Mouse (Mus musculus): ENCODE measurements around the gene Aoc1. TPM values are rescaled to one million over a fixed set of nuclear protein-coding genes. Genes with fewer than 3 reads are reported as not detected.

Aoc1 gene
- polyA plus RNA-seq, 1 experiment: not detected

DNA sequence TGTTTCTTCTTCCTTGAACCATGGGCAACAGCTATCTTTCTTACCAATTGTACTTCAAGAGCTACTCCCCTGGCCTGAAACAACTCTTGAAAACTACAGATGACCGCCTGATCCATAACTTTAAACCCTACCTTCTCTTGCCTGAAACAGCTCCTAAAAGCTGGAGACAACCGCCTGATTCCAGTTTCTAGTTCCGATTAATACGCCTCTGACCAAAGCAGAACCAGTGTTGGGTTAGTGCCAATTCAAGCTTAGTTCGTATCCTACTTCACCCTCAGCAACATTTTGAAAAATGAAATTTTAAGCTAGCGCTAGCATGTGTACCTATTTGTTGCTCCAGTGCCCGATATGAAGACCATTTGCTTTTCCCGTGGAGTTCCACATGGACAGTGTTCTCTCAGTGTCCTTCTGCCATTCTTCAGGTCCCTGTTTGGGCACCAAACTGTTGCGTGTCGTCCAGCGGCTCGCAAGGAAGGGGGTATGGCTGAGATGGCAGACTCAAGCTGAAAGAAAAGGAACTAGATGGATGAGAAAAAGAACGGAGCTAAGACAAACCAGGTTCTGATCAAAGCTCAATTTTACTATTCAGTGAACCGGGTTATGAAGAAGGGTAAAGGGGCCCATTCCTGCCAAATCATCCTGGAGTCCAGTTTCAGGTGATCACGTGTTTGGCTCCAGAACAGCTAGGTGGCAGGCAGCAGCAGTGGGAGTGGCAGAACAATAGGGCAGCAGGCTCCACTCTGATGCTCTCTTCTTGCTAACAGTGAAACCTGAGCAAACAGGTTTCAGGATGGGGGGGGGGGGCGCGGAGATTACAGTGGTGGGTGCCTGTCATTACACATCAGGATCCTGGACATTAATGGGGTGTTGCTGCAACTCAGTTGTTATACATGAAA, 30.1 kb downstream of the Aoc1 start:
- TF ChIP-seq CTCF (IDR thresholded peaks at IDR 0.05; ENCODE audit: borderline replicate concordance, insufficient read depth, low read length) (no peak), POLR2A (IDR thresholded peaks at IDR 0.05; ENCODE audit: low read depth, low read length) (no peak)
- no peak overlapping the region for H3K27ac ChIP-seq (ENCODE audit: insufficient read depth, low read length)
- no peaks in the 10 kb centered on the region for H3K4me1 ChIP-seq (ENCODE audit: control insufficient read depth, insufficient read depth, low read length)
- no peak overlapping the region for H3K4me3 ChIP-seq (ENCODE audit: insufficient read depth, low read length)

GRCm38 (mm10) chr6:48903437-48903836, 30.7 kb downstream of the Aoc1 start:
- H3K4me1 ChIP-seq (ENCODE audit: control insufficient read depth, insufficient read depth, low read length): no peaks in the 10 kb centered on the region
- H3K27ac ChIP-seq (ENCODE audit: insufficient read depth, low read length): no peak overlapping the region
- TF ChIP-seq POLR2A (IDR thresholded peaks at IDR 0.05; ENCODE audit: low read depth, low read length) (no peak), CTCF (IDR thresholded peaks at IDR 0.05; ENCODE audit: borderline replicate concordance, insufficient read depth, low read length) (no peak)

DNA sequence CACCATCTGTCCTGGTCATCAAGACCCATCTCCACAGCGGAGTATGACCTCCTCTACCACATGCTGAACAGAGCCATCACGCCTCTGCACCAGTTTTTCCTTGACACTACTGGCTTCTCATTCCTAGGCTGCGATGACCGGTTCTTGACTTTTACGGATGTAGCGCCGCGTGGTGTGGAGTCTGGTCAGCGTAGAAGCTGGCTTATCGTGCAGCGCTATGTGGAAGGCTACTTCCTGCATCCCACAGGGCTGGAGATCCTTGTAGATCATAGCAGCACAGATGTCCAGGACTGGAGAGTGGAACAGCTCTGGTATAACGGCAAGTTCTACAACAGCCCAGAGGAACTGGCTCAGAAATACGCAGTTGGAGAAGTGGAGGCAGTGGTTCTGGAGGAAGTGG, 32.9 kb downstream of the Aoc1 start:
- Histone ChIP-seq H3K27ac (ENCODE audit: insufficient read depth, low read length) (no peak overlapping the region), H3K4me1 (ENCODE audit: control insufficient read depth, insufficient read depth, low read length) (no peaks in the 10 kb centered on the region), H3K4me3 (ENCODE audit: insufficient read depth, low read length) (no peak overlapping the region)
- TF ChIP-seq CTCF (IDR thresholded peaks at IDR 0.05; ENCODE audit: borderline replicate concordance, insufficient read depth, low read length) (no peak), POLR2A (IDR thresholded peaks at IDR 0.05; ENCODE audit: low read depth, low read length) (no peak)

More at GRCm38 (mm10) chr6:48903437-48903836, 30.7 kb downstream of the Aoc1 start:
- no peak overlapping the region for H3K4me3 ChIP-seq (ENCODE audit: insufficient read depth, low read length)

DNA sequence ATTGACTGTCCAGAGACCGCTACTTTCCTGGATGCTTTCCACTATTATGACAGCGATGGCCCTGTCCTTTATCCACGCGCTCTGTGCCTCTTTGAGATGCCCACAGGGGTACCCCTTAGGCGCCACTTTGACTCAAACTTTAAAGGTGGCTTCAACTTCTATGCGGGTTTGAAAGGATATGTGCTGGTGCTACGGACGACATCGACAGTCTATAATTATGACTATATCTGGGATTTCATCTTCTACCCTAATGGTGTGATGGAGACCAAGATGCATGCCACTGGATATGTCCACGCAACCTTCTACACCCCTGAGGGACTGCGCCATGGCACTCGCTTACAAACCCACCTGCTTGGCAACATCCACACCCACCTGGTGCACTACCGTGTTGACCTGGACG, 33.7 kb downstream of the Aoc1 start:
- TF ChIP-seq CTCF (IDR thresholded peaks at IDR 0.05; ENCODE audit: borderline replicate concordance, insufficient read depth, low read length): no peak
- no peak for TF ChIP-seq POLR2A (IDR thresholded peaks at IDR 0.05; ENCODE audit: low read depth, low read length)
- no peak overlapping the region for H3K27ac ChIP-seq (ENCODE audit: insufficient read depth, low read length)

GRCm38 (mm10) chr6:48909229-48909628, 36.5 kb downstream of the Aoc1 start:
- Histone ChIP-seq H3K4me1 (ENCODE audit: control insufficient read depth, insufficient read depth, low read length) (no peaks in the 10 kb centered on the region), H3K27ac (ENCODE audit: insufficient read depth, low read length) (no peak overlapping the region), H3K4me3 (ENCODE audit: insufficient read depth, low read length) (no peak overlapping the region)
- TF ChIP-seq CTCF (IDR thresholded peaks at IDR 0.05; ENCODE audit: borderline replicate concordance, insufficient read depth, low read length): no peak
- TF ChIP-seq POLR2A (IDR thresholded peaks at IDR 0.05; ENCODE audit: low read depth, low read length): no peak

More for the DNA sequence above, 33.7 kb downstream of the Aoc1 start:
- H3K4me1 ChIP-seq (ENCODE audit: control insufficient read depth, insufficient read depth, low read length): no peaks in the 10 kb centered on the region
- no peak overlapping the region for H3K4me3 ChIP-seq (ENCODE audit: insufficient read depth, low read length)

GRCm38 (mm10) chr6:48912033-48912432, 39.3 kb downstream of the Aoc1 start:
- Histone ChIP-seq H3K4me3 (ENCODE audit: insufficient read depth, low read length) (no peak overlapping the region), H3K4me1 (ENCODE audit: control insufficient read depth, insufficient read depth, low read length) (no peaks in the 10 kb centered on the region), H3K27ac (ENCODE audit: insufficient read depth, low read length) (no peak overlapping the region)
- TF ChIP-seq CTCF (IDR thresholded peaks at IDR 0.05; ENCODE audit: borderline replicate concordance, insufficient read depth, low read length) (no peak), POLR2A (IDR thresholded peaks at IDR 0.05; ENCODE audit: low read depth, low read length) (no peak)

- no peak for TF ChIP-seq POLR2A (IDR thresholded peaks at IDR 0.05; ENCODE audit: low read depth, low read length)
- no peak for TF ChIP-seq CTCF (IDR thresholded peaks at IDR 0.05; ENCODE audit: borderline replicate concordance, insufficient read depth, low read length)
- Histone ChIP-seq H3K27ac (ENCODE audit: insufficient read depth, low read length) (no peak overlapping the region), H3K4me3 (ENCODE audit: insufficient read depth, low read length) (no peak overlapping the region), H3K4me1 (ENCODE audit: control insufficient read depth, insufficient read depth, low read length) (no peaks in the 10 kb centered on the region)
These were observed 40.9 kb downstream of the Aoc1 start for GRCm38 (mm10) chr6:48913587-48913986.

DNA sequence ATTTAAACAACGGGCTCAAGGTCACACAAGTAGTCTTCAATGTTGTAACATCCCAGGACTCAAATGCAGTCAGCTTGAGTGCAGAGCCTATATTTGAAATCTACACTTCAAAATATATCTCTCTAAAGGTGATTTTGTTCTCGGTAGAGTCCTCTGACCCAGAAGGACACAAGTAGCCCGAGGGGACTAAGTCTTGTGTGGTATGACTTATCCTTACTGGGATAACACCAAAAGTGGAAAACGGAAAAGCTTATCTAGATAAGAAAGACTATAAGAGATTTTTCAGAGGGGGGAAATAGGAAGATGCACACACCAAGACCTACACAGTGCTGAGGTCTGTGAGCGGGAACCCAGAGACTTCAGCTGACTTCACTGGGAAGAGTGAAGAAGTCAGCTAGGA, 56.9 kb downstream of the Aoc1 start, which contains the start of gene 1600015I10Rik:
TSS of gene 1600015I10Rik (plus strand) at position 301 of the 400 bp plus-strand sequence.
- no peak within 1 kb of the TSS for H3K4me3 ChIP-seq (ENCODE audit: insufficient read depth, low read length)
- TF ChIP-seq POLR2A (IDR thresholded peaks at IDR 0.05; ENCODE audit: low read depth, low read length) (no peak), CTCF (IDR thresholded peaks at IDR 0.05; ENCODE audit: borderline replicate concordance, insufficient read depth, low read length) (no peak)
- H3K4me1 ChIP-seq (ENCODE audit: control insufficient read depth, insufficient read depth, low read length): no peaks in the 10 kb centered on the region
- H3K27ac ChIP-seq (ENCODE audit: insufficient read depth, low read length): no peak within 1 kb of the TSS

GRCm38 (mm10) chr6:48949596-48949995, 76.9 kb downstream of the Aoc1 start:
- no peak overlapping the region for H3K4me3 ChIP-seq (ENCODE audit: insufficient read depth, low read length)
- no peaks in the 10 kb centered on the region for H3K4me1 ChIP-seq (ENCODE audit: control insufficient read depth, insufficient read depth, low read length)
- TF ChIP-seq CTCF (IDR thresholded peaks at IDR 0.05; ENCODE audit: borderline replicate concordance, insufficient read depth, low read length) (no peak), POLR2A (IDR thresholded peaks at IDR 0.05; ENCODE audit: low read depth, low read length) (no peak)

DNA sequence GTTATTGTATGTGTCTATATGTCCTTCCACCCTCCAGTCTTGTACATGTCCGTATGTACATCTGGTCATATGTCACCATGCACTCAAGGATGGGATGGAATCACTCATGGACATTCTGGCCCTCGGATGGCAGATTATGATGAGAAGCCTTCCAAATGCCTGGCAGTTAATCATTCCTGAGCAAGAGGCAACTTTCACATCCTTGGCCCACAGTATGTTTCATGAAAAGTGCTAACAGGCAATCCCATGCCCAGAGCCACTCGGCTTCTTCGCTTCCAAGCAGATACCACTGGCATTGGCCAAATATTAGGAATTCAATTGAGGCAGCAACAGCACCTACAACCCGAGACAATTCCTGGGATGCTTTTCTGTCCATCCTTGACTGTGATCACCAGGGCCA, 78.0 kb downstream of the Aoc1 start:
- TF ChIP-seq CTCF (IDR thresholded peaks at IDR 0.05; ENCODE audit: borderline replicate concordance, insufficient read depth, low read length): no peak
- no peak for TF ChIP-seq POLR2A (IDR thresholded peaks at IDR 0.05; ENCODE audit: low read depth, low read length)
- Histone ChIP-seq H3K4me1 (ENCODE audit: control insufficient read depth, insufficient read depth, low read length) (no peaks in the 10 kb centered on the region), H3K4me3 (ENCODE audit: insufficient read depth, low read length) (no peak overlapping the region), H3K27ac (ENCODE audit: insufficient read depth, low read length) (no peak overlapping the region)

More at GRCm38 (mm10) chr6:48949596-48949995, 76.9 kb downstream of the Aoc1 start:
- no peak overlapping the region for H3K27ac ChIP-seq (ENCODE audit: insufficient read depth, low read length)
